Mouse (Mus musculus) G1E (cell line): ENCODE data around the gene Jade2.

ENCODE experiments used
- CTCF ChIP-seq: IDR thresholded peaks from 2 replicates; pipeline ENCODE4 v1.5.1; 2012; ENCODE audit warnings: low read depth, low read length, inconsistent platforms, mixed read lengths
- GATA1 ChIP-seq: IDR thresholded peaks from 2 replicates; pipeline ENCODE4 v1.6.1; 2012; ENCODE audit warnings: borderline replicate concordance, low read length, inconsistent platforms, mixed read lengths

DNA sequence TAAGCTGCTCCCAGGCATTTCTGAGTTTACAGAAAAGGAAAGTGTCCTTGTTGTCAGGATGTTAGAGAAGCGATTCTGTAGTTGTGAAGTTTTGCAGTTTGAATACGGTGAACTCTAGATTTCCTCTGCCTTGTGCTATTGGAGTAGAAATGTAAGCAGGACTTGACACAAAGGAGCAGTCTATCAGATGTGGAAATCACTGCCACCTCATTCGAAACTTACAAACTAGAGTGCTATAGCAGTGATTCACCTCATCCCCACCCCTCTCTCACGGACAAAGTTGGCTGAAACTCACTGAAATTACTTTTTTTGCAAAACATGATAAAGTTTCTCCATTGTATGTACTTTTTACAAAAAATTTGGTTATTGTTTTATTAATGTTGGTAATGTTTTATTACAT is 92.6 kb downstream of the Jade2 start:
- TF ChIP-seq CTCF (no peak), GATA1 (no peak)
